Mouse (Mus musculus): ENCODE measurements around the gene Nxpe2. TPM values are rescaled to one million over a fixed set of nuclear protein-coding genes. Genes with fewer than 3 reads are reported as not detected.

The Nxpe2 gene
- polyA plus RNA-seq (2017; shearing (Covaris generic)): under 1 TPM; 0.20 to 0.49 TPM

GRCm38 (mm10) chr9:48353148-48353698 is at the start of gene Nxpe2:
TSS of gene Nxpe2 (minus strand) at chr9:48353454.

Other genes with a start within 250 kb of the Nxpe2 start
- gene Nxpe4, start 191.4 kb downstream of the Nxpe2 start, polyA plus RNA-seq (2017; shearing (Covaris generic)): under 1 TPM; 0.19 to 0.49 TPM
- gene Rexo2, start 127.2 kb upstream of the Nxpe2 start, polyA plus RNA-seq (2017; shearing (Covaris generic)): 100 to 1,000 TPM; 214 to 270 TPM
- 100 to 1,000 TPM; 154 to 206 TPM for gene Rbm7, start 141.8 kb upstream of the Nxpe2 start, polyA plus RNA-seq (2017; shearing (Covaris generic))
- 10 to 100 TPM; 14.7 to 33.5 TPM for gene Gm5617, start 142.0 kb upstream of the Nxpe2 start, polyA plus RNA-seq (2017; shearing (Covaris generic))

All from inflammation-experienced regulatory T-cells (primary cell).